Mouse (Mus musculus) olfactory bulb, adult 2 months (tissue): ENCODE measurements around the gene Thbs2.

ENCODE experiments used
- CTCF ChIP-seq: fragments of 200-500 bp; IDR thresholded peaks from 2 replicates; pipeline ENCODE4 v1.5.1; 2012; ENCODE audit warnings: low read depth, mild to moderate bottlenecking, low read length, moderate library complexity; ENCODE audit not compliant: insufficient read depth
- POLR2A ChIP-seq: fragments of 200-500 bp; IDR thresholded peaks from 2 replicates; pipeline ENCODE4 v1.6.1; 2012; ENCODE audit warnings: mild to moderate bottlenecking, low read depth, low read length, moderate library complexity; ENCODE audit not compliant: insufficient read depth

GRCm38 (mm10) chr17:14675517-14675916 lies 18.5 kb downstream of the Thbs2 start:
- TF ChIP-seq CTCF: no peak
- TF ChIP-seq POLR2A: no peak
